Mouse (Mus musculus) cerebellum, adult 2 months (tissue): ENCODE results near the gene Tcf3.

ENCODE experiments used
- CTCF ChIP-seq: fragments of 200-500 bp; IDR thresholded peaks from 2 replicates; pipeline ENCODE4 v1.5.1; 2011; ENCODE audit warnings: low read depth, mild to moderate bottlenecking, control low read depth, low read length, moderate library complexity, borderline replicate concordance; ENCODE audit not compliant: insufficient read depth
- POLR2A ChIP-seq: fragments of 200-500 bp; IDR thresholded peaks from 2 replicates; pipeline ENCODE4 v1.6.1; 2011; ENCODE audit warnings: low read length, control low read depth, borderline replicate concordance; ENCODE audit not compliant: insufficient read depth

DNA sequence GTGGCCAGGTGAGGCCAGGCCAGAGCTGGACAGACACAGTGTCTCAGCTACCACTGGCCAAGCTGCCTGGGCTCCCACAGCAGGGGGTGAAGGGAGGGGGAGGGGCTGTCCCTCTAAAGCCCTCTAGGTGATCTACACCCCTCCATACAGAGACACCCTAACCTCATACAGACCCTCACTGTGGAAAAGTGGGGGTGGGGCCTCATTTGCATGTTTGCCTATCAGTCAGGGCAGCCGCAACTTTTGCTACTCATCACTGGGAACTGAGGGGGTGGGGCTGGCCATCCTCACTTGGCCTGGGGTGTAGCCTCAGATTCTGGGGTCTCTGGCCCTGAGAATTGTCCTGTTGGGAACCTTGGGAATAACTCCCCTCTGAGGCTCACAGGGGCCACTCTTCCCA is 11.6 kb upstream of the Tcf3 start:
- no peak for TF ChIP-seq CTCF
- no peak for TF ChIP-seq POLR2A
